9 mouse cellular contexts compared by ENCODE assay signal in genomic region chr10:127591514-127591913, GRCm38 (mm10). TPM values are rescaled to one million over a fixed set of nuclear protein-coding genes. Genes with fewer than 3 reads are reported as not detected.
DNase-seq lines count a peak whose midpoint lies in the region; ATAC-seq and TF ChIP-seq lines count a peak whose summit lies in the region.
"Had no signal": no experiment of that assay in that cellular context is flagged by ENCODE, and none has a peak within 500 bp of the region (broad histone marks: within the 10 kb centered on the region; RNA-seq: fewer than 3 reads in every experiment).

No protein-coding gene starts in this region.

- H3K4me1 ChIP-seq in midbrain, postnatal 0 days (ENCODE audit: insufficient read depth, low read length) = no peaks in the 10 kb centered on the region
- H3K4me1 ChIP-seq in midbrain, embryonic 14.5 days (ENCODE audit: control insufficient read depth, insufficient read depth, low read length) = no peaks in the 10 kb centered on the region
- peaks cover 48% of the 10 kb centered on the region for H3K4me1 ChIP-seq in intestine, embryonic 16.5 days (ENCODE audit: control insufficient read depth, insufficient read depth, low read length)
- H3K4me1 ChIP-seq in stomach, postnatal 0 days (replicated peaks; ENCODE audit: control insufficient read depth, insufficient read depth) = peaks cover 9% of the 10 kb centered on the region; the same call in 1 of the 2 replicates

- no peaks in the 10 kb centered on the region for H3K27me3 ChIP-seq in midbrain, postnatal 0 days (ENCODE audit: insufficient read depth, low read length)
- no peaks in the 10 kb centered on the region for H3K27me3 ChIP-seq in midbrain, embryonic 14.5 days (ENCODE audit: control insufficient read depth, insufficient read depth, low read length)
- H3K27me3 ChIP-seq in intestine, embryonic 16.5 days (replicated peaks; ENCODE audit: control insufficient read depth, insufficient read depth, low read length) = no peaks in the 10 kb centered on the region
- no peaks in the 10 kb centered on the region for H3K27me3 ChIP-seq in stomach, postnatal 0 days (ENCODE audit: control insufficient read depth, insufficient read depth, low read length)

- WGBS in midbrain, postnatal 0 days = 56% methylated on average over 7 of the region's 7 CpGs
- WGBS in midbrain, embryonic 14.5 days = 49% methylated on average over 7 of the region's 7 CpGs
- WGBS in intestine, embryonic 16.5 days = 40% methylated on average over 7 of the region's 7 CpGs
- 31% methylated on average over 7 of the region's 7 CpGs for WGBS in stomach, postnatal 0 days

- no peak overlapping the region for H3K9ac ChIP-seq in midbrain, postnatal 0 days (replicated peaks; ENCODE audit: low read length, poor library complexity, severe bottlenecking)
- H3K9ac ChIP-seq in midbrain, embryonic 14.5 days (replicated peaks; ENCODE audit: low read length) = no peak overlapping the region
- peak overlapping the region; percentile 42 for H3K9ac ChIP-seq in intestine, embryonic 16.5 days (ENCODE audit: low read depth, low read length)
- H3K9ac ChIP-seq in stomach, postnatal 0 days (ENCODE audit: low read length) = no peak overlapping the region

- no peak for TF ChIP-seq EP300 in stomach, postnatal 0 days (optimal IDR thresholded peaks at IDR 0.05)

- H3K36me3 ChIP-seq in midbrain, postnatal 0 days (ENCODE audit: insufficient read depth, low read length) = peaks cover 87% of the 10 kb centered on the region
- H3K36me3 ChIP-seq in midbrain, embryonic 14.5 days (ENCODE audit: control insufficient read depth, insufficient read depth, low read length) = peaks cover 92% of the 10 kb centered on the region
- H3K36me3 ChIP-seq in intestine, embryonic 16.5 days (ENCODE audit: control insufficient read depth, insufficient read depth, low read length) = peaks cover 13% of the 10 kb centered on the region; the same call in 1 of the 2 replicates
- H3K36me3 ChIP-seq in stomach, postnatal 0 days (ENCODE audit: control insufficient read depth, insufficient read depth, low read length) = peaks cover 28% of the 10 kb centered on the region

- ATAC-seq in midbrain, postnatal 0 days (ENCODE audit: low FRiP score) = 0 out of 2 replicates have a peak, but pooled peaks have one; percentile 18
- ATAC-seq in midbrain, embryonic 14.5 days (ENCODE audit: low FRiP score, low TSS enrichment) = no peak
- ATAC-seq in intestine, embryonic 16.5 days = peak; percentile 54
- ATAC-seq in stomach, postnatal 0 days (ENCODE audit: low FRiP score, low TSS enrichment) = peak; percentile 52
- no peak for ATAC-seq in CD4-positive, CD25-positive, alpha-beta regulatory T cell, adult 4 months

- TF ChIP-seq CTCF in midbrain, postnatal 0 days (IDR thresholded peaks at IDR 0.05) = no peak
- TF ChIP-seq CTCF in stomach, postnatal 0 days (IDR thresholded peaks at IDR 0.05; ENCODE audit: low read depth) = no peak

- H3K9me3 ChIP-seq in midbrain, postnatal 0 days (ENCODE audit: low read length) = no peaks in the 10 kb centered on the region
- H3K9me3 ChIP-seq in midbrain, embryonic 14.5 days (ENCODE audit: control insufficient read depth, low read length) = no peaks in the 10 kb centered on the region
- H3K9me3 ChIP-seq in intestine, embryonic 16.5 days (ENCODE audit: control insufficient read depth, low read length) = no peaks in the 10 kb centered on the region
- no peaks in the 10 kb centered on the region for H3K9me3 ChIP-seq in stomach, postnatal 0 days (ENCODE audit: control insufficient read depth, low read length)

- no peak overlapping the region for H3K4me3 ChIP-seq in midbrain, postnatal 0 days (ENCODE audit: low read depth, low read length)
- H3K4me3 ChIP-seq in midbrain, embryonic 14.5 days (replicated peaks; ENCODE audit: low read depth, low read length) = no peak overlapping the region
- no peak overlapping the region for H3K4me3 ChIP-seq in intestine, embryonic 16.5 days (ENCODE audit: low read length)
- H3K4me3 ChIP-seq in stomach, postnatal 0 days (ENCODE audit: low read depth, low read length) = no peak overlapping the region

- no peak overlapping the region for H3K4me2 ChIP-seq in midbrain, postnatal 0 days (ENCODE audit: low read depth, low read length, poor library complexity, severe bottlenecking)
- no peak overlapping the region for H3K4me2 ChIP-seq in midbrain, embryonic 14.5 days (ENCODE audit: low read length)
- H3K4me2 ChIP-seq in intestine, embryonic 16.5 days (ENCODE audit: low read depth, low read length) = no peak overlapping the region
- no peak overlapping the region for H3K4me2 ChIP-seq in stomach, postnatal 0 days (replicated peaks; ENCODE audit: low read depth)

- DNase-seq in cerebellum, postnatal 10 days = peak; percentile 54 to 56
- no peak for DNase-seq in cerebellum, adult 9-10 months
- DNase-seq in midbrain, postnatal 0 days (ENCODE audit: low spot score) = peak; percentile 62
- no peak for DNase-seq in midbrain, embryonic 14.5 days
- peak; percentile 50 for DNase-seq in stomach, postnatal 0 days (ENCODE audit: low spot score)
- no peak for DNase-seq in kidney, adult 11 months
- DNase-seq: B cell, adult 2 months had no signal

- H3K27ac ChIP-seq in midbrain, postnatal 0 days (ENCODE audit: low read depth, low read length) = no peak overlapping the region
- no peak overlapping the region for H3K27ac ChIP-seq in midbrain, embryonic 14.5 days (replicated peaks; ENCODE audit: low read depth, low read length)
- H3K27ac ChIP-seq in intestine, embryonic 16.5 days (ENCODE audit: low read length) = peak overlapping the region; percentile 65
- peak overlapping the region; percentile 74 for H3K27ac ChIP-seq in stomach, postnatal 0 days (replicated peaks)

RNA-seq across cellular contexts. Expression of gene Lrp1, which starts 29.4 kb away (rescaled TPM):
- total RNA-seq in midbrain, postnatal 0 days (2014; rRNA removed) = 297 and 319 TPM in 2 replicates
- polyA plus RNA-seq in midbrain, postnatal 0 days (2015; fragmentation: Nextera tagmentation; extraction: Ambion mirVana) = 79.8 and 84.4 TPM in 2 replicates
- 110 and 131 TPM in 2 replicates for polyA plus RNA-seq in midbrain, embryonic 14.5 days (2014; fragmentation: Nextera tagmentation; extraction: Ambion mirVana)
- polyA plus RNA-seq in intestine, embryonic 16.5 days (2015; fragmentation: Nextera tagmentation; extraction: Ambion mirVana) = 64.6 and 67.0 TPM in 2 replicates
- 32.7 and 37.4 TPM in 2 replicates for polyA plus RNA-seq in stomach, postnatal 0 days (2015; fragmentation: Nextera tagmentation; extraction: Ambion mirVana)
- polyA plus RNA-seq in CD4-positive, CD25-positive, alpha-beta regulatory T cell, adult 4 months (2017; shearing (Covaris generic)) = under 1 TPM; 0.30 to 0.96 TPM

RNA-seq across cellular contexts. Expression of gene Stat6, which starts 51.3 kb away (rescaled TPM):
- 6.1 and 10.2 TPM in 2 replicates for total RNA-seq in midbrain, postnatal 0 days (2014; rRNA removed)
- polyA plus RNA-seq in midbrain, postnatal 0 days (2015; fragmentation: Nextera tagmentation; extraction: Ambion mirVana) = 3.9 and 4.3 TPM in 2 replicates
- 1.4 and 4.0 TPM in 2 replicates for polyA plus RNA-seq in midbrain, embryonic 14.5 days (2014; fragmentation: Nextera tagmentation; extraction: Ambion mirVana)
- polyA plus RNA-seq in intestine, embryonic 16.5 days (2015; fragmentation: Nextera tagmentation; extraction: Ambion mirVana) = 46.8 and 49.3 TPM in 2 replicates
- polyA plus RNA-seq in stomach, postnatal 0 days (2015; fragmentation: Nextera tagmentation; extraction: Ambion mirVana) = 31.4 and 34.6 TPM in 2 replicates
- polyA plus RNA-seq in CD4-positive, CD25-positive, alpha-beta regulatory T cell, adult 4 months (2017; shearing (Covaris generic)) = 100 to 1,000 TPM; 173 to 320 TPM

RNA-seq across cellular contexts. Expression of gene Nxph4, which starts 57.2 kb away (rescaled TPM):
- total RNA-seq in midbrain, postnatal 0 days (2014; rRNA removed) = 11.8 and 22.6 TPM in 2 replicates
- polyA plus RNA-seq in midbrain, postnatal 0 days (2015; fragmentation: Nextera tagmentation; extraction: Ambion mirVana) = 68.9 and 72.4 TPM in 2 replicates
- 106 and 134 TPM in 2 replicates for polyA plus RNA-seq in midbrain, embryonic 14.5 days (2014; fragmentation: Nextera tagmentation; extraction: Ambion mirVana)
- 4.3 and 4.4 TPM in 2 replicates for polyA plus RNA-seq in intestine, embryonic 16.5 days (2015; fragmentation: Nextera tagmentation; extraction: Ambion mirVana)
- 2.7 and 4.0 TPM in 2 replicates for polyA plus RNA-seq in stomach, postnatal 0 days (2015; fragmentation: Nextera tagmentation; extraction: Ambion mirVana)
- polyA plus RNA-seq in CD4-positive, CD25-positive, alpha-beta regulatory T cell, adult 4 months (2017; shearing (Covaris generic)) = not detected

Comparison
In these comparisons a context has a peak if more than half of its experiments do, and no peak if none do; other contexts are left out.
1. DNase-seq: peak in cerebellum, postnatal 10 days (2 of 2), midbrain, postnatal 0 days (single experiment) and stomach, postnatal 0 days (single experiment); none in cerebellum, adult 9-10 months (single experiment), midbrain, embryonic 14.5 days (single experiment) and kidney, adult 11 months (single experiment).
2. ATAC-seq: peak in midbrain, postnatal 0 days (single experiment), intestine, embryonic 16.5 days (single experiment) and stomach, postnatal 0 days (single experiment); none in midbrain, embryonic 14.5 days (single experiment) and CD4-positive, CD25-positive, alpha-beta regulatory T cell, adult 4 months (single experiment).
3. H3K27ac ChIP-seq: peak in intestine, embryonic 16.5 days (single experiment) and stomach, postnatal 0 days (single experiment); none in midbrain, postnatal 0 days (single experiment) and midbrain, embryonic 14.5 days (single experiment).
4. RNA of gene Lrp1, which starts 29.4 kb away (polyA plus RNA-seq): 110 to 131 TPM in midbrain, embryonic 14.5 days, 79.8 to 84.4 TPM in midbrain, postnatal 0 days, 64.6 to 67.0 TPM in intestine, embryonic 16.5 days and 32.7 to 37.4 TPM in stomach, postnatal 0 days; 0.30 to 0.96 TPM in CD4-positive, CD25-positive, alpha-beta regulatory T cell, adult 4 months; every median in the first group is over 10 times any median in the second.
5. RNA of gene Nxph4, which starts 57.2 kb away (polyA plus RNA-seq): 106 to 134 TPM in midbrain, embryonic 14.5 days and 68.9 to 72.4 TPM in midbrain, postnatal 0 days; 4.3 to 4.4 TPM in intestine, embryonic 16.5 days, 2.7 to 4.0 TPM in stomach, postnatal 0 days and not detected in CD4-positive, CD25-positive, alpha-beta regulatory T cell, adult 4 months; every median in the first group is over 10 times any median in the second.